ENCODE assay signal across 14 mouse cellular contexts in genomic region chr1:133239121-133239812, GRCm38 (mm10).
A peak's percentile ranks its signal among the peaks of the same experiment; 100 is the strongest.
DNase-seq lines count a peak whose midpoint lies in the region; ATAC-seq and TF ChIP-seq lines count a peak whose summit lies in the region.
"Had no signal": no experiment of that assay in that cellular context is flagged by ENCODE, and none has a peak within 500 bp of the region (broad histone marks: within the 10 kb centered on the region; RNA-seq: fewer than 3 reads in every experiment).

No protein-coding gene starts in this region.

- H3K4me1 ChIP-seq in lung, embryonic 14.5 days (ENCODE audit: insufficient read depth) = peaks cover 38% of the 10 kb centered on the region
- peaks cover 51% of the 10 kb centered on the region for H3K4me1 ChIP-seq in embryonic facial prominence, embryonic 13.5 days

- H3K4me2 ChIP-seq in lung, embryonic 14.5 days = no peak overlapping the region
- no peak overlapping the region for H3K4me2 ChIP-seq in embryonic facial prominence, embryonic 13.5 days
- H3K4me2 ChIP-seq: liver, embryonic 12.5 days had no signal

- TF ChIP-seq CTCF in lung, embryonic 14.5 days (IDR thresholded peaks at IDR 0.05; ENCODE audit: low read depth) = no peak

- no peaks in the 10 kb centered on the region for H3K36me3 ChIP-seq in lung, embryonic 14.5 days (ENCODE audit: insufficient read depth)
- H3K36me3 ChIP-seq in embryonic facial prominence, embryonic 13.5 days = no peaks in the 10 kb centered on the region
- H3K36me3 ChIP-seq: liver, embryonic 12.5 days had no signal

- no peaks in the 10 kb centered on the region for H3K9me3 ChIP-seq in lung, embryonic 14.5 days (ENCODE audit: low read depth, low read length)
- H3K9me3 ChIP-seq in embryonic facial prominence, embryonic 13.5 days = no peaks in the 10 kb centered on the region
- H3K9me3 ChIP-seq: liver, embryonic 12.5 days had no signal

- H3K9ac ChIP-seq in lung, embryonic 14.5 days = no peak overlapping the region
- H3K9ac ChIP-seq in embryonic facial prominence, embryonic 13.5 days = no peak overlapping the region
- H3K9ac ChIP-seq: liver, embryonic 12.5 days had no signal

- WGBS in lung, embryonic 14.5 days = 43% methylated on average over 6 of the region's 6 CpGs
- WGBS in embryonic facial prominence, embryonic 13.5 days = 26% methylated on average over 6 of the region's 6 CpGs

- H3K27ac ChIP-seq in lung, embryonic 14.5 days (ENCODE audit: low read depth) = no peak overlapping the region
- H3K27ac ChIP-seq in embryonic facial prominence, embryonic 13.5 days = peak overlapping the region; percentile 80
- H3K27ac ChIP-seq: layer of hippocampus, adult 2 months; liver, embryonic 12.5 days had no signal

- intact Hi-C loops in heart, postnatal 25 days (cut with DNase I) = no loop called here

- H3K4me3 ChIP-seq in lung, embryonic 14.5 days (ENCODE audit: low read depth, low read length) = no peak overlapping the region
- H3K4me3 ChIP-seq in embryonic facial prominence, embryonic 13.5 days = no peak overlapping the region
- H3K4me3 ChIP-seq: layer of hippocampus, adult 2 months; liver, embryonic 12.5 days had no signal

- DNase-seq in heart, adult 11 months = peak; percentile 95
- no peak for DNase-seq in heart, postnatal 25 days (ENCODE audit: low spot score)
- peak; percentile 55 for DNase-seq in lung, embryonic 14.5 days
- no peak for DNase-seq in lung, postnatal 14 days
- DNase-seq in skeletal muscle tissue, adult 2 months (ENCODE audit: low read depth, low spot score) = peak; percentile 43
- DNase-seq in adrenal gland, postnatal 14 days = no peak
- DNase-seq in T-cell, adult 2 months (ENCODE audit: low spot score) = no peak
- DNase-seq: cerebellum, postnatal 25 days had no signal

- H3K27me3 ChIP-seq in lung, embryonic 14.5 days (ENCODE audit: insufficient read depth, low read length) = no peaks in the 10 kb centered on the region
- no peaks in the 10 kb centered on the region for H3K27me3 ChIP-seq in embryonic facial prominence, embryonic 13.5 days
- H3K27me3 ChIP-seq: Patski had no signal

- no peak for ATAC-seq in lung, embryonic 14.5 days (ENCODE audit: insufficient read depth)
- ATAC-seq in embryonic facial prominence, embryonic 13.5 days (ENCODE audit: insufficient number of reproducible peaks, insufficient read depth, low FRiP score, low TSS enrichment, low read depth) = peak; percentile 69; the same call in 1 of the 2 replicates
- ATAC-seq: forebrain, embryonic 14.5 days; liver, embryonic 12.5 days; midbrain, embryonic 16.5 days; Patski had no signal

Comparison
In these comparisons a context has a peak if more than half of its experiments do, and no peak if none do; other contexts are left out.
1. DNase-seq: peak in heart, adult 11 months (single experiment), lung, embryonic 14.5 days (single experiment) and skeletal muscle tissue, adult 2 months (single experiment); none in heart, postnatal 25 days (single experiment), lung, postnatal 14 days (single experiment), adrenal gland, postnatal 14 days (single experiment) and T-cell, adult 2 months (single experiment).